Mouse (Mus musculus): ENCODE data around the gene S100a2. TPM values are rescaled to one million over a fixed set of nuclear protein-coding genes. Genes with fewer than 3 reads are reported as not detected.

Gene S100a2
- polyA plus RNA-seq, 1 experiment from 2014 or later, result not detected

DNA sequence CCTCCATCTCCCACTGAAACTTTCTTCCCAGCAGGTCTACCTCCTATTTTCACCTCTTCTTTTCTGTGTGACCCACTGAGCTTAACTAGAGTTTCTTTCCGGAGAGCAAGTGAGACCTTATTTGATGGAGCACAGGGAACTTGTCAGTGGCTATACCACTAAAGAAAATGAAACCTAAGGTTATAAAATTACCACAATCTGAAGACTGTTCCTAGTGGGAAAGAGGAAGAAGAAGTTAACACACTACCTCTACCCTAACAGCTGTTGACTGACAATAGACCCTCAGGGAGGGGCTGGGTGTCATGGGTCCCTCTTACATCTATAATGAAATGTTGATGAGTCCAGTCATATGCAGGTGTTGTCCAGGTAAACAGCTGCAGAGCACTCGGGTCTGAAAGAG, 41.9 kb downstream of the S100a2 start:
- Histone ChIP-seq H3K27me3 (ENCODE audit: control insufficient read depth, insufficient read depth, low read depth, low read length) (no peaks in the 10 kb centered on the region; the same call in 1 of the 2 replicates), H3K4me2 (ENCODE audit: low read length) (no peak overlapping the region), H3K27ac (ENCODE audit: low read length) (no peak overlapping the region), H3K4me3 (ENCODE audit: low read depth, low read length) (no peak overlapping the region), H3K4me1 (ENCODE audit: control insufficient read depth, insufficient read depth, low read length) (no peaks in the 10 kb centered on the region), H3K36me3 (ENCODE audit: control insufficient read depth, insufficient read depth, low read length) (no peaks in the 10 kb centered on the region), H3K9me3 (replicated peaks; ENCODE audit: control insufficient read depth, low read length, poor library complexity, severe bottlenecking) (no peaks in the 10 kb centered on the region), H3K9ac (ENCODE audit: low read depth, low read length) (no peak overlapping the region)
- ATAC-seq, result no peak
- WGBS, result 82% methylated on average over 2 of the region's 2 CpGs

DNA sequence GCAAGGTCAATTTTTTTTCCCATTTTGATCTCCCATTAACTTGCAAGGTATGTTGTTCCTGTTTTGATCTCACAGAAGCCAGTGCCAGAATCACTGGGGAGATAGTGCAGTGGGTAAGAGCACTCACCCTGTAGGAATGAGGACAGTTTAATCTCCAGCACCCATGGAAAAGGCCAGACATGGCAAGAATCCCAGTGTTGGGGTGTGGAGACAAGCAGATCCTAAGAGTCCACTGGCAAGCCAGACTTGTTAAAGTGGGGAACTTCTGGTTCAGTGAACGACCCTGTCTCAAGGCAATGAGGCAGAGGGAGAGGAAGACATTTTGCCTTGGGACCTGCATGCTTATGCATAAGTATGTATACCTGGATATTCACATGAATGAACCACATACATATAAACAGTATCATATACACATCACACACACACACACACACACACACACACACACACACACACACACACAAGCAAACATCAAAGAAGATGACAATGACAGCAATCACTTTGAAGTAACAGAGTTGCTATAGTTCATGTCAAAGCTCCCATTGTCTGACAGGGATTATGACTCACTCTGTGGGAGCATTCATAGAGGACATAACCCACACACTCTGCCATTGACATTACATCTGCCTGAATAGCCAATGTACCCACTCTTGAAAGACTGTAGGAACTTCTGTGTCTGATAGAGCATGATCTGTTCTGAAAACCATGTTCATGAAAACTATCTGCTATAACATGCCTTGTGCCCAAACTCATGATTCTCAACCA, 48.6 kb downstream of the S100a2 start:
- Histone ChIP-seq H3K36me3 (ENCODE audit: control insufficient read depth, insufficient read depth, low read length) (no peaks in the 10 kb centered on the region), H3K27ac (ENCODE audit: low read length) (no peak overlapping the region), H3K4me2 (ENCODE audit: low read length) (no peak overlapping the region), H3K27me3 (ENCODE audit: control insufficient read depth, insufficient read depth, low read depth, low read length) (no peaks in the 10 kb centered on the region; the same call in 1 of the 2 replicates), H3K4me1 (ENCODE audit: control insufficient read depth, insufficient read depth, low read length) (no peaks in the 10 kb centered on the region), H3K9me3 (replicated peaks; ENCODE audit: control insufficient read depth, low read length, poor library complexity, severe bottlenecking) (no peaks in the 10 kb centered on the region), H3K4me3 (ENCODE audit: low read depth, low read length) (no peak overlapping the region), H3K9ac (ENCODE audit: low read depth, low read length) (no peak overlapping the region)
- WGBS, result 86% methylated on average over 1 of the region's 1 CpGs
- no peak for ATAC-seq

DNA sequence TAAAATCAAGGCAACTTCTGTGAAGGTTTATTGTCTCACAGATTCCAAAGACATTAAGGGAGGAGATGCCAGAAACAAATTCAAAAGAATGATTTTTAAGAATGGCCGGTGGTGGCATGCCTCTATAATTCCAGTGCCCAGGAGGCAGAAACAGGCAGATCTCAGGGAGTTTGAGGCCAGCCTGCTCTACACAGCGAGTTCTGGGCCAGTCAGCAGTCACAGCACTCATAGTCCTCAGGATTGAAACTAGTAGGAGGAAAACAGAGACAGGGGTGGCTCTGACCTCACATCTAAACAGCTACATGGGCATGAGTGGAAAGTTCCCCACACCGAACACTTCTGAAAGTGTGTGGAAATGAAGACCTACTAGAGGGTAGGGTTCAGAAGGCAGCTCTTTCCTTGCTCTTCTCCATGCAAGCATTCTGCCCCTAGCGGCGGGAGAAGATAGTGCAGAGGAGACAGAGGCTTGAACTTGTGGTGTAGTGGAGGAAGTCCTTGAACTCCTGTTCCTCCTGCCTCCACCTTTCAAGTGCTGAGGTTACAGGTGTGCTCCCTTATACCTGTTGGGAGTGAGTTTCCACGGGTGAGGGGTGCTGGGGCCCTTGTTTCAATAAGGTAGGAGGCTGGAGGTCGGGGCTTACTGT, 49.6 kb downstream of the S100a2 start:
- ATAC-seq, result no peak

DNA sequence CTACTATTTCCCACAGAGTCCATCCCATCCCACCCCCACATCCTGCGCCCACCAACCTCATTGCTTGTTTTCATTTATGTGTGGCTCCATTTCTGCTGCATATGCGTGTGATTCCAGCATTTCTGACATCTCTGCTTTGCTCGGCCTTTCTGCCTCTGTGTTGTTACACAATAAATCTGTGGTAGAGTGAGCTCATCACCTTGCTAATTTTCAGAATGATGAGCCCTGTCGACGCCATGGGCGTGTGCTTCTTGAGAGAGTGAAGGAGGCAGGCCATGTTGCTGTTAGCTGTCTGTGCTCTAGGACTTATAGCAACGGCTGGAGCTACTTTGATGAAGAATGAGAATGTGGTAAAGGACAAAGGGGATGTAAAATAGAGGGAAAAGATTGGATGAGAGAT, 50.9 kb downstream of the S100a2 start:
- ATAC-seq, result no peak
- H3K4me2 ChIP-seq (ENCODE audit: low read length), result no peak overlapping the region
- no peaks in the 10 kb centered on the region for H3K9me3 ChIP-seq (replicated peaks; ENCODE audit: control insufficient read depth, low read length, poor library complexity, severe bottlenecking)
- no peak overlapping the region for H3K4me3 ChIP-seq (ENCODE audit: low read depth, low read length)
- no peaks in the 10 kb centered on the region for H3K36me3 ChIP-seq (ENCODE audit: control insufficient read depth, insufficient read depth, low read length)
- no peak overlapping the region for H3K27ac ChIP-seq (ENCODE audit: low read length)
- no peaks in the 10 kb centered on the region for H3K4me1 ChIP-seq (ENCODE audit: control insufficient read depth, insufficient read depth, low read length)
- H3K9ac ChIP-seq (ENCODE audit: low read depth, low read length), result no peak overlapping the region
- no peaks in the 10 kb centered on the region; the same call in 1 of the 2 replicates for H3K27me3 ChIP-seq (ENCODE audit: control insufficient read depth, insufficient read depth, low read depth, low read length)
- WGBS, result 88% methylated on average over 7 of the region's 7 CpGs

More for the DNA sequence above, 49.6 kb downstream of the S100a2 start:
- no peak overlapping the region for H3K9ac ChIP-seq (ENCODE audit: low read depth, low read length)
- 55% methylated on average over 7 of the region's 7 CpGs for WGBS
- H3K9me3 ChIP-seq (replicated peaks; ENCODE audit: control insufficient read depth, low read length, poor library complexity, severe bottlenecking), result no peaks in the 10 kb centered on the region
- no peaks in the 10 kb centered on the region for H3K36me3 ChIP-seq (ENCODE audit: control insufficient read depth, insufficient read depth, low read length)
- H3K4me2 ChIP-seq (ENCODE audit: low read length), result no peak overlapping the region
- H3K27ac ChIP-seq (ENCODE audit: low read length), result no peak overlapping the region
- H3K4me1 ChIP-seq (ENCODE audit: control insufficient read depth, insufficient read depth, low read length), result no peaks in the 10 kb centered on the region
- no peaks in the 10 kb centered on the region; the same call in 1 of the 2 replicates for H3K27me3 ChIP-seq (ENCODE audit: control insufficient read depth, insufficient read depth, low read depth, low read length)
- no peak overlapping the region for H3K4me3 ChIP-seq (ENCODE audit: low read depth, low read length)

Other genes with a start within 250 kb of the S100a2 start
- gene Slc27a3, start 200.3 kb upstream of the S100a2 start, polyA plus RNA-seq (2015; fragmentation: Nextera tagmentation; extraction: Ambion mirVana), result 30.7 and 33.8 TPM in 2 replicates
- gene Ints3, start 156.6 kb upstream of the S100a2 start, polyA plus RNA-seq (2015; fragmentation: Nextera tagmentation; extraction: Ambion mirVana), result 30.8 and 31.7 TPM in 2 replicates
- 1.9 TPM in 2 replicates for gene Npr1, start 124.4 kb upstream of the S100a2 start, polyA plus RNA-seq (2015; fragmentation: Nextera tagmentation; extraction: Ambion mirVana)
- 260 and 272 TPM in 2 replicates for gene Ilf2, start 114.1 kb upstream of the S100a2 start, polyA plus RNA-seq (2015; fragmentation: Nextera tagmentation; extraction: Ambion mirVana)
- gene Snapin, start 99.2 kb upstream of the S100a2 start, polyA plus RNA-seq (2015; fragmentation: Nextera tagmentation; extraction: Ambion mirVana), result 85.1 and 86.6 TPM in 2 replicates
- 167 and 181 TPM in 2 replicates for gene Chtop, start 80.7 kb upstream of the S100a2 start, polyA plus RNA-seq (2015; fragmentation: Nextera tagmentation; extraction: Ambion mirVana)
- gene S100a1, start 75.9 kb upstream of the S100a2 start, polyA plus RNA-seq (2015; fragmentation: Nextera tagmentation; extraction: Ambion mirVana), result 12.4 and 19.5 TPM in 2 replicates
- gene S100a13, start 75.8 kb upstream of the S100a2 start, polyA plus RNA-seq (2015; fragmentation: Nextera tagmentation; extraction: Ambion mirVana), result 7.6 and 8.9 TPM in 2 replicates
- not detected in 2 replicates for gene S100a14, start 63.4 kb upstream of the S100a2 start, polyA plus RNA-seq (2015; fragmentation: Nextera tagmentation; extraction: Ambion mirVana)
- gene S100a16, start 53.0 kb upstream of the S100a2 start, polyA plus RNA-seq (2015; fragmentation: Nextera tagmentation; extraction: Ambion mirVana), result 34.4 and 36.5 TPM in 2 replicates
- gene S100a3, start 29.7 kb upstream of the S100a2 start, polyA plus RNA-seq (2015; fragmentation: Nextera tagmentation; extraction: Ambion mirVana), result 0.16 TPM in 1 of 2 replicates, not detected in the other
- 0.65 TPM in 1 of 2 replicates, not detected in the other for gene Gm42674, start 11.7 kb downstream of the S100a2 start, polyA plus RNA-seq (2015; fragmentation: Nextera tagmentation; extraction: Ambion mirVana)
- 0.53 TPM in 1 of 2 replicates, not detected in the other for gene S100a4, start 13.5 kb downstream of the S100a2 start, polyA plus RNA-seq (2015; fragmentation: Nextera tagmentation; extraction: Ambion mirVana)
- gene S100a5, start 18.3 kb downstream of the S100a2 start, polyA plus RNA-seq (2015; fragmentation: Nextera tagmentation; extraction: Ambion mirVana), result not detected in 2 replicates
- 19.3 and 19.4 TPM in 2 replicates for gene S100a6, start 22.6 kb downstream of the S100a2 start, polyA plus RNA-seq (2015; fragmentation: Nextera tagmentation; extraction: Ambion mirVana)
- gene S100a7a, start 63.8 kb downstream of the S100a2 start, polyA plus RNA-seq (2015; fragmentation: Nextera tagmentation; extraction: Ambion mirVana), result 0.21 TPM in 1 of 2 replicates, not detected in the other
- 4.1 and 5.6 TPM in 2 replicates for gene S100a8, start 78.7 kb downstream of the S100a2 start, polyA plus RNA-seq (2015; fragmentation: Nextera tagmentation; extraction: Ambion mirVana)
- 2.3 and 4.6 TPM in 2 replicates for gene S100a9, start 105.5 kb downstream of the S100a2 start, polyA plus RNA-seq (2015; fragmentation: Nextera tagmentation; extraction: Ambion mirVana)
- not detected in 2 replicates for gene Pglyrp4, start 136.7 kb downstream of the S100a2 start, polyA plus RNA-seq (2015; fragmentation: Nextera tagmentation; extraction: Ambion mirVana)
- not detected in 2 replicates for gene Gm5849, start 187.6 kb downstream of the S100a2 start, polyA plus RNA-seq (2015; fragmentation: Nextera tagmentation; extraction: Ambion mirVana)

Data from midbrain, embryonic 16.5 days (tissue).